Mouse (Mus musculus) C2C12 (cell line): ENCODE data around the gene Sstr3. TPM values are rescaled to one million over a fixed set of nuclear protein-coding genes. Genes with fewer than 3 reads are reported as not detected.

Source experiments
- H3K27me3 ChIP-seq: one replicate; pipeline ENCODE4 v1.6.1; 2011; ENCODE audit not compliant: control insufficient read depth, insufficient read depth, insufficient read length
- H3K36me3 ChIP-seq: one replicate; pipeline ENCODE4 v1.6.1; 2011; ENCODE audit not compliant: control insufficient read depth, insufficient read depth
- H3K4me3 ChIP-seq: one replicate; pipeline ENCODE4 v1.5.1; 2011; ENCODE audit warnings: mild to moderate bottlenecking, control low read depth; ENCODE audit not compliant: poor library complexity, insufficient read depth, severe bottlenecking
- H3K79me2 ChIP-seq: one replicate; pipeline ENCODE4 v1.6.1; 2011; ENCODE audit not compliant: control insufficient read depth, insufficient read depth
- H3K79me3 ChIP-seq: one replicate; pipeline ENCODE4 v1.6.1; 2011; ENCODE audit warnings: low read depth, control low read depth
- H3ac ChIP-seq: one replicate; pipeline ENCODE3; 2011; ENCODE audit warnings: low read depth; ENCODE audit not compliant: control insufficient read depth, insufficient read length
- CEBPB ChIP-seq: IDR thresholded peaks from one replicate; pipeline ENCODE4 v1.6.1; 2011; ENCODE audit warnings: low read depth, mild to moderate bottlenecking, control low read depth, moderate library complexity
- CTCF ChIP-seq: IDR thresholded peaks from one replicate; pipeline ENCODE4 v1.5.1; 2011; ENCODE audit not compliant: control insufficient read depth, insufficient read depth, insufficient read length
- FOSL1 ChIP-seq: IDR thresholded peaks from one replicate; pipeline ENCODE4 v1.8.0; 2011; ENCODE audit warnings: mild to moderate bottlenecking, low read length; ENCODE audit not compliant: poor library complexity, insufficient read depth, severe bottlenecking
- MAX ChIP-seq: IDR thresholded peaks from one replicate; pipeline ENCODE4 v1.6.1; 2011; ENCODE audit warnings: mild to moderate bottlenecking, control low read depth
- MYOD1 ChIP-seq: IDR thresholded peaks from one replicate; pipeline ENCODE4 v1.6.1; 2011; ENCODE audit warnings: low read depth; ENCODE audit not compliant: control insufficient read depth, insufficient read length
- MYOG ChIP-seq: IDR thresholded peaks from one replicate; pipeline ENCODE4 v1.6.1; 2011; ENCODE audit not compliant: control insufficient read depth, insufficient read length; ENCODE audit errors: extremely low read depth
- USF1 ChIP-seq: IDR thresholded peaks from one replicate; pipeline ENCODE4 v1.6.1; 2011; ENCODE audit warnings: low read depth, mild to moderate bottlenecking, control low read depth, moderate library complexity
- polyA plus RNA-seq: library from polyadenylated mRNA; unstranded; fragments of >200 nt; fragmentation: generic; extraction: Trizol; gene quantifications from one replicate; pipeline ENCODE4 v1.2.1, GENCODE M21; 2012; ENCODE audit warnings: missing spikeins

The Sstr3 gene
- polyA plus RNA-seq, 1 experiment: not detected

DNA sequence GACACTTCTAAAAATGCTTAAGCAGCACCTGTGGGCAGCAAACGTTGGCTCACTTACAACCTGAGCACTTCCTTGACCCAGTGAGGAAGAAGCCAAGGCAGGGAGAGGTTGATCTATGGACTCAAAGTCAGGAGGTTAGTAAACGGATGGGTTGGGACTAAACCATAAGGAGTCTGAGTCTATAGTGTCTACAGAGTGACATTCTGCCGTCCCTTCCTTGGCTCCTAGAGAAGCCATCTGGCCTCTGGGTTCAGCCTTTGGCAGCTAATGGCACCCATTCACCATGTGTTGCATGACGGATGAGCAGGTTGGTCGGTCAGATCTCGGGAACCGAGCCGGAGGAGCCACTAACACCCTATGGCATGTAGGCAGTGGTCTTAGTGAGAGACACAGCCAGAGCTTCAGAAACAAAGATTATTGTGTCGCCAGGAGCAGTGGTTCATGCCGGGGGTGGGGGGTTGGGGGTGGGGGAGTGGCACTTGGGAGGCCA, 11.1 kb downstream of the Sstr3 start:
- H3ac ChIP-seq: no peak overlapping the region
- H3K79me3 ChIP-seq: peaks cover 5% of the 10 kb centered on the region
- H3K36me3 ChIP-seq: no peaks in the 10 kb centered on the region
- TF ChIP-seq CEBPB (no peak), MYOD1 (no peak), FOSL1 (no peak), USF1 (no peak), CTCF (no peak), MAX (no peak), MYOG (no peak)
- peaks cover 9% of the 10 kb centered on the region for H3K79me2 ChIP-seq
- H3K27me3 ChIP-seq: peaks cover 20% of the 10 kb centered on the region
- H3K4me3 ChIP-seq: no peak overlapping the region

DNA sequence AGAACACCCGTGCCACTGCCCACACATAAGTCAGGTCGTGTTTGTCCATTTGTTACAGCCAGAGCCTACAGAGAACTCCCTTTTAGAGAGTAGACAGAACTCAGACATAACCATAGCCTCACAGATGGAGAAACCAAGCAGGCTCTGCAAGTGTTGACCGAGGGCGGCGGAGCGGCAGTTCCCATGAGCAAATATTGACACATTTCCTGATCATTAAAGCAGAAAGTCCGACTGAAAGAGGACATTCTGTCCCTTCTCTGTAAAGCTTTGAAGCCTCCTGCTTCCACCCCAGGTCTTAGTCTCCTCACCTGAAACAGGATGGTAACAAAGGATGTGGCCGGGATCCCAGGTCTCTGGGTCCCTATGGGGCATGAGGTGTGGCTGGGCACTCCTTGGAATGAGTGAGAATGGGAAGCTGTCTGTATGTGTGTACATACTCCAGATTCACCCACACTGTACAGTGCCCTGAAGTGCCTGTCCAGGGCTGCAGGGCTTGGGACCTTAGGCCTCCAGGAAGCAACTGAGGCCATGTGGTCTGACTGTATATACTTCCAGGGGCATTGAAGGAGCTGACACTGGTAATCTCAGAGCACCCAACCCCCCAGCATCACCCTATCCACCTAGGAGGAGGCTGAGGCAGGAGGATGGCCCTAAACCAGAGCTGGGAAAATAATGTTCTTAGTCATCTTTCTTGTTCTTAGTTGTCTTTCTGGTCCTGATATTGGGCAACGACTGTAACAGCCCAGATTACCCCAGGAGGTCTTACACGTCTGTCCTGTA, 11.7 kb downstream of the Sstr3 start:
- Histone ChIP-seq H3ac (no peak overlapping the region), H3K79me2 (peaks cover 15% of the 10 kb centered on the region), H3K4me3 (no peak overlapping the region), H3K36me3 (no peaks in the 10 kb centered on the region), H3K27me3 (peaks cover 14% of the 10 kb centered on the region), H3K79me3 (peaks cover 5% of the 10 kb centered on the region)
- no peak for TF ChIP-seq MYOD1
- TF ChIP-seq MAX: no peak
- no peak for TF ChIP-seq CEBPB
- no peak for TF ChIP-seq CTCF
- TF ChIP-seq USF1: no peak
- no peak for TF ChIP-seq MYOG
- TF ChIP-seq FOSL1: no peak

DNA sequence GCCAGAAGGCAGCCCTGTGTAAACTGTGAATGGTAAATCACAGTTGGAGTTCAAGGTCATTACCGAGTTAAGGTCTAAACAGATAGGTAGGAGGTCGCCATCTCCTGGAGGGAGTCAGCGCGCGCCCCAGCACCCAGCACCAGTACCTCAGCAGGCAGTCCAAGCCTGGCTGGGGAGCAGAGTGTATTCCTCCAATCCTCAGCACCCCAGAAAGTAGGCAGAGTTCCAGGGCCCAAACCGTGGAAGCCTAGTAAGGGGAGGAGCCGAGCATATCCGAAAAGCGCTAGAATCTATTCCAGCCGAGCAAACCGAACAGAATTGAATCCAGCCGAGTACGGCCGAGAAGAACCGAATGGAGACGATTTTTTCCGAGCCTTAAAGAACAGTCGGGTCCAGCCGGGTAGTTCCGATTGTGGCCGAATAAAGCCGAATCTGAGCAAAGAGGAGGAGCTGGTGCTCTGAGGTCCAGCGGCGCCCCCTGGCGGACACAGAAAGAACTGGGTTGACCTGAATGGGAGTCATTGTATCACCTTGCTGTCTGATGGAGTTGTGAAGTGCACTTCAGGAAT, 12.5 kb downstream of the Sstr3 start:
- peaks cover 10% of the 10 kb centered on the region for H3K27me3 ChIP-seq
- peak overlapping the region; percentile 43 for H3ac ChIP-seq
- TF ChIP-seq CTCF (peak; percentile 83), MAX (no peak), MYOG (no peak)
- no peaks in the 10 kb centered on the region for H3K36me3 ChIP-seq
- peaks cover 19% of the 10 kb centered on the region for H3K79me2 ChIP-seq
- peaks cover 5% of the 10 kb centered on the region for H3K79me3 ChIP-seq
- no peak overlapping the region for H3K4me3 ChIP-seq

DNA sequence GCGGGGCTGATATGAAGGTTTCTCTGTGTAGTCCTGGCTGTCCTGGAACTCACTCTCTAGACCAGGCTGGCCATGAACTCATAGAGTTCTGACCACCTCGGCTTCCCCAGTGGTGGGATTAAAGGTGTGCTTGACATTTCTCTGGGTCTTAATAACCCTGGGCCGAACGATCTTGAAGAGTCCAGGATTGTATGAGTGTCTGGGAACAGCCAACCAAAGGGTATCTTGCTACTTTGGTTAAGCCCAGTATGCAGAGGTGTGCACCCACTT, 13.1 kb downstream of the Sstr3 start:
- TF ChIP-seq MAX: no peak
- no peak for TF ChIP-seq CTCF
- TF ChIP-seq CEBPB: no peak
- no peak for TF ChIP-seq MYOG
- TF ChIP-seq MYOD1: no peak
- TF ChIP-seq FOSL1: no peak
- no peak for TF ChIP-seq USF1
- H3K4me3 ChIP-seq: no peak overlapping the region
- H3K79me3 ChIP-seq: peaks cover 5% of the 10 kb centered on the region
- H3K27me3 ChIP-seq: peaks cover 9% of the 10 kb centered on the region
- peaks cover under 1% of the 10 kb centered on the region for H3K36me3 ChIP-seq
- H3K79me2 ChIP-seq: peaks cover 19% of the 10 kb centered on the region
- peak overlapping the region; percentile 43 for H3ac ChIP-seq

DNA sequence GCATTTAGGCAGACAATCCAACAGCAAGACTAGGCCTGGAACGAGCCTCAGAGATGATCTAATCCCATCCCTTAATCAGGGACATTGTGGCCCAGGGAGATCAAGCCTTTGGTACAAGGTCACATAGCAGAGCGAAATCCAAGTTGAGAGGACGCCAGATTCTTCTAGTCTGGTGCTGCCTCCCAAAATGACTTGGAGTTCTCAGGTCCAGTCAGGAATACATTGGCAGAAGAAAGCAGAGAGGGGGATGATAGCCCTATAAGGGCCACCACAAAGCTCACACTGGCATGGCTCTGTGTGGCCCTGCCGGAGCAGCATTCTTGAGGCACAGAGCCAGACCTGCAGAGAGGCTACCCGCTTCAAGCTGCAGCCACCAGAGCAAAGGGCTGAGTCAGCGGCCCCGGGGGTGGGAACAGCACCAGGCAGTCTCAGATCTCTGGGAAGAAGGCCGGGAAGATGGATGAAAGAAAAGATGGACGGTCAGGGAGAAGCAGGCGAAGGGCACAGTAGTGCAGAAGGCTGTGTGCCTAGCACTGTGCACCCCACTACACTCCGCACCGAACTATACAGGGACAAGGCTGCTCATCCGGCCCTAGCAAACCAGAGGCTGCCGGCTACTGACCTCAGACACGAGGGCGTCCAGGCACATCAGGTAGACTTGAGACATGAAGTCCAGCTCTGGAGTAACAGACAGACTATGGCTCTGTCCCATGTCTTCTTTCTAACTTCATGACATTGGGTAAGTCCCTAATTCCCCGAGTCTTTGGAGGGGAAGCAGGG, 13.6 kb downstream of the Sstr3 start, which contains the start of gene C1qtnf6:
TSS of gene C1qtnf6 (minus strand) at position 746 of the 780 bp plus-strand sequence.
- Histone ChIP-seq H3K36me3 (peaks cover 4% of the 10 kb centered on the region), H3K79me3 (peaks cover 5% of the 10 kb centered on the region)
- peak; percentile 13 for TF ChIP-seq MAX
- TF ChIP-seq USF1: no peak

DNA sequence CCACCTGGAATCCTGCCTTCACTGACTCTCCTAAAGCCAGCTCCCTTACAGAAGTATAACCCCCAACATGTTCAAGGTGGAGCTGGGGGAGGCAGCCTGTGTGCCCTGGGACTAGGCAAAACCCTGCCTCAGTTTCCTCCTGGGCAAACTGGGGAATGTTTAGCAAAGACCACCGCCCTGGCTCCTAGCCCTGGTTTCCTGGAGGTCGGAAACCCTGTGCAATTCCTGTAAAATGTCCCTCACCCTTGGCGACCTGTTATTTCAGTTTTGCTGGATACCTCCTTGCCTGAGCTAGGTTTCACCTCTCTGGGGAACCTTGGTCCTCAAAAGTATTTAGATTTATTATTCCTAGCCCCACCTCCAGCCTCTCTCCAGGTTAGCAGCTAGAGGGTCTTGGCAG, 14.3 kb downstream of the Sstr3 start:
- Histone ChIP-seq H3K36me3 (peaks cover 4% of the 10 kb centered on the region), H3ac (peak overlapping the region; percentile 60), H3K79me3 (peaks cover 5% of the 10 kb centered on the region), H3K27me3 (peaks cover 9% of the 10 kb centered on the region), H3K4me3 (peak overlapping the region; percentile 53), H3K79me2 (peaks cover 19% of the 10 kb centered on the region)
- no peak for TF ChIP-seq MYOD1
- no peak for TF ChIP-seq MYOG
- no peak for TF ChIP-seq FOSL1
- no peak for TF ChIP-seq MAX
- no peak for TF ChIP-seq CEBPB
- TF ChIP-seq USF1: no peak
- no peak for TF ChIP-seq CTCF

More for the DNA sequence above, 13.6 kb downstream of the Sstr3 start, which contains the start of gene C1qtnf6:
- Histone ChIP-seq H3K4me3 (no peak within 1 kb of the TSS), H3ac (peak within 1 kb of the TSS; percentile 56), H3K79me2 (peaks cover 19% of the 10 kb centered on the region), H3K27me3 (peaks cover 9% of the 10 kb centered on the region)
